Mouse (Mus musculus): ENCODE results near the gene Ear14. TPM values are rescaled to one million over a fixed set of nuclear protein-coding genes. Genes with fewer than 3 reads are reported as not detected.
A peak's percentile ranks its signal among the peaks of the same experiment; 100 is the strongest.
"Not testable (repeated sequence)": the region's sequence is repeated elsewhere in the genome, so short reads cannot be mapped to it uniquely, and the experiment has no call there.

Ear14 gene
- not detected in 2 replicates for polyA plus RNA-seq (2015; fragmentation: Nextera tagmentation; extraction: Ambion mirVana)

DNA sequence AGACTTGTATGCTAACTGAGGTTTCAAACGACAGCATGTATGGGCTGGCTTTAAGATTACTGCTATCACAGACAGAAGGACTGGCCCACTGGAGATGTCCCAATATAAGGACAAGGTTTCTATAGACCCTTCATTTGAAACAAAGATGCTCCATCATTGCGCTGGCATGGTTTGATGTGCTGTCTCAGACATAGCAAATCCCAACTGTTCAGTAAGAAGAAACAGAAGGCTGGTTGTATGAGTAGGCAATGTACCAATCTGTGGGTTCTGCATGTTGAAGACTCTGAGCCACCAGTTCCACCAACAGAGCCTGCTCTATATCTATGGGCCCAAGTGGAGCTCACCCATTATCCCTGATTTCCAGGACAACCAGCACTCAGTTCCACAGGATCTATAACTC, at the start of gene Ear14:
Ear14 (plus strand) TSS at position 277 of the 400 bp plus-strand sequence.
- WGBS = 92% methylated on average over 2 of the region's 2 CpGs
- no peak for ATAC-seq
- H3K4me3 ChIP-seq = no peak within 1 kb of the TSS

DNA sequence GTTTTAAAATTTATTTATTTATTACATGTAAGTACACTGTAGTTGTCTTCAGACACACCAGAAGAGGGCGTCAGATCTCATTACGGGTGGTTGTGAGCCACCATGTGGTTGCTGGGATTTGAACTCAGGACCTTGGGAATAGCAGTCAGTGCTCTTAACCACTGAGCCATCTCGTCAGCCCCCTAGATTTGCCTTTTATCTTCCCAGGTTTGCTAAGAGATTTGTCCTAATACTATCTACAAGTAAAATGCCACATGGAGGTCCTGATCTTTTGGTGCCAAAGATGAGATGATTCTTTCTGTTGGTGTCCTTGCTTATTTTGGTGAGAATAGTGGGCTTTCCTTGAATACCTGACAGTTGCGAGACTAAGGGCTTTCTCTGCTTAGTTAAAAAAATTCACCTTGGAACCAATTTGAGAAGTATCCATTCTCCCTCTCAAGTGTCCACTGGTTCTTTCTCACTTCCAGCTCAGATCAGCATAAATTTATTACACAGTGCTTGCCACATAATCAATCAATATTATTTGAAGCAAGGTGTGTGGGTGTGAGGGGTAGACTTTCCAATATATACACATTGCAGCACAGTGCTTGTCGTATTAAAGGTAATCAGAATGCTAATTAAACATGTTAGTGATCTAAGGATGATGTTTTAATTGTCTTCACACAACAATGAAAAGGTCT, 47.0 kb upstream of the Ear14 start:
- Histone ChIP-seq H3K4me2 (no peak overlapping the region), H3K9me3 (replicated peaks) (no peaks in the 10 kb centered on the region), H3K9ac (no peak overlapping the region), H3K27me3 (no peaks in the 10 kb centered on the region), H3K4me3 (no peak overlapping the region), H3K27ac (no peak overlapping the region), H3K4me1 (no peaks in the 10 kb centered on the region), H3K36me3 (ENCODE audit: poor library complexity, severe bottlenecking) (no peaks in the 10 kb centered on the region)
- no peak for ATAC-seq
- 85% methylated on average over 5 of the region's 5 CpGs for WGBS

More for the DNA sequence above, at the start of gene Ear14:
- Histone ChIP-seq H3K27ac (no peak within 1 kb of the TSS), H3K4me2 (no peak within 1 kb of the TSS), H3K4me1 (no peaks in the 10 kb centered on the region), H3K27me3 (no peaks in the 10 kb centered on the region), H3K9ac (no peak within 1 kb of the TSS), H3K36me3 (ENCODE audit: poor library complexity, severe bottlenecking) (no peaks in the 10 kb centered on the region), H3K9me3 (replicated peaks) (no peaks in the 10 kb centered on the region)

GRCm38 (mm10) chr14:51156736-51157068, 46.5 kb upstream of the Ear14 start:
- Histone ChIP-seq H3K4me2 (no peak overlapping the region), H3K9ac (no peak overlapping the region), H3K27ac (no peak overlapping the region), H3K4me3 (no peak overlapping the region), H3K36me3 (ENCODE audit: poor library complexity, severe bottlenecking) (no peaks in the 10 kb centered on the region), H3K27me3 (no peaks in the 10 kb centered on the region), H3K4me1 (no peaks in the 10 kb centered on the region), H3K9me3 (replicated peaks) (no peaks in the 10 kb centered on the region)
- WGBS = 80% methylated on average over 4 of the region's 4 CpGs
- ATAC-seq = no peak

- no peak for ATAC-seq
- Histone ChIP-seq H3K9me3 (replicated peaks) (no peaks in the 10 kb centered on the region), H3K4me3 (no peak overlapping the region), H3K27ac (no peak overlapping the region), H3K9ac (no peak overlapping the region), H3K27me3 (no peaks in the 10 kb centered on the region), H3K4me2 (no peak overlapping the region), H3K4me1 (no peaks in the 10 kb centered on the region), H3K36me3 (ENCODE audit: poor library complexity, severe bottlenecking) (no peaks in the 10 kb centered on the region)
- WGBS = 93% methylated on average over 1 of the region's 1 CpGs
These were observed 46.1 kb upstream of the Ear14 start for GRCm38 (mm10) chr14:51157072-51157471.

DNA sequence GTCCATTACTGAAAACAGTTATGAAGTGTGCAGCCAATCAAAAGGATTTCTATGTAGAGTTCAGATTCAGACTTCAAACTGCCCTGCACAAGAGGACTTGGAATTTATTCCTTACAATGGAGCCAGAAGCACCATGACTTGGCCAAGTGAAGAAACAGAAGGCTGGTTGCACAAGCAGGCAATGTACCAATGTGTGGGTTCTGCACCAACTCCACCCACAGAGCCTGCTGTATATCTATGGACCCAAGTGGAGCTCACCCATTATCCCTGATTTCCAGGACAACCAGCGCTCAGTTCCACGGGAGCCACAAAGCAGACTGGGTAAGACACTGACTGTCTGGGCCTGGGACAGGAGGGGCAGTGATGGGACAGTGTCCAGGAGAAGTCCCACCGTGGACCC, 41.2 kb upstream of the Ear14 start, which contains the start of gene Rnase2b:
Rnase2b (plus strand) TSS at position 285 of the 400 bp plus-strand sequence.
- not testable (repeated sequence) for H3K9me3 ChIP-seq (replicated peaks); H3K27ac ChIP-seq; ATAC-seq; H3K36me3 ChIP-seq (ENCODE audit: poor library complexity, severe bottlenecking); H3K4me3 ChIP-seq; H3K9ac ChIP-seq; H3K4me1 ChIP-seq; H3K4me2 ChIP-seq; H3K27me3 ChIP-seq
- WGBS = 95% methylated on average over 3 of the region's 3 CpGs

DNA sequence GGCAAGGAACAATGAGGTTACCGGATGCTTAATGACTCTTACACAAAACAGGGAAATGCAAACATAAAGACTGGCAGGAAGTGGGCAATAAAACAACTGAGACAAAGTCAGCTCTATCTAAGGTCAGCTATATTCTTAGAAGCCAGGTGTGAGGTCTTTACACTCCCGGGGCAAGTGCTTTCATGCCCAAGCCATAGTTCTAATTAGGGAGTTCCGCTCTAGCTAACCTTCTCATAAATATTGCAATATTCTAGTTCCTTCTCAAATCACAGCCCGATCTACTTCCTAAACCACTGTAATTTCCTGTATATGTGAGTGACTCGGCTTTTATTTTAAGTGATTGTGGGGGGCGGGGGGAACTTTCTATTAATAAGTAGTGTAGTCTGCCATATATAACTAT, 39.9 kb upstream of the Ear14 start:
- H3K4me2 ChIP-seq; H3K9me3 ChIP-seq (replicated peaks); H3K27me3 ChIP-seq; H3K4me3 ChIP-seq; H3K27ac ChIP-seq; H3K9ac ChIP-seq; ATAC-seq; H3K36me3 ChIP-seq (ENCODE audit: poor library complexity, severe bottlenecking); H3K4me1 ChIP-seq: not testable (repeated sequence)
- WGBS = 91% methylated on average over 6 of the region's 6 CpGs

GRCm38 (mm10) chr14:51165435-51165834, 37.8 kb upstream of the Ear14 start:
- Histone ChIP-seq H3K36me3 (ENCODE audit: poor library complexity, severe bottlenecking) (no peaks in the 10 kb centered on the region), H3K9ac (no peak overlapping the region), H3K4me1 (no peaks in the 10 kb centered on the region), H3K4me3 (no peak overlapping the region), H3K9me3 (replicated peaks) (no peaks in the 10 kb centered on the region), H3K27ac (no peak overlapping the region), H3K27me3 (no peaks in the 10 kb centered on the region), H3K4me2 (no peak overlapping the region)
- ATAC-seq = no peak
- WGBS = 91% methylated on average over 1 of the region's 1 CpGs

- Histone ChIP-seq H3K27me3 (no peaks in the 10 kb centered on the region), H3K36me3 (ENCODE audit: poor library complexity, severe bottlenecking) (no peaks in the 10 kb centered on the region), H3K4me3 (no peak overlapping the region), H3K4me2 (no peak overlapping the region), H3K27ac (no peak overlapping the region), H3K9ac (no peak overlapping the region), H3K4me1 (no peaks in the 10 kb centered on the region), H3K9me3 (replicated peaks) (no peaks in the 10 kb centered on the region)
- no peak for ATAC-seq
These were observed 37.1 kb upstream of the Ear14 start for GRCm38 (mm10) chr14:51166068-51166467.

DNA sequence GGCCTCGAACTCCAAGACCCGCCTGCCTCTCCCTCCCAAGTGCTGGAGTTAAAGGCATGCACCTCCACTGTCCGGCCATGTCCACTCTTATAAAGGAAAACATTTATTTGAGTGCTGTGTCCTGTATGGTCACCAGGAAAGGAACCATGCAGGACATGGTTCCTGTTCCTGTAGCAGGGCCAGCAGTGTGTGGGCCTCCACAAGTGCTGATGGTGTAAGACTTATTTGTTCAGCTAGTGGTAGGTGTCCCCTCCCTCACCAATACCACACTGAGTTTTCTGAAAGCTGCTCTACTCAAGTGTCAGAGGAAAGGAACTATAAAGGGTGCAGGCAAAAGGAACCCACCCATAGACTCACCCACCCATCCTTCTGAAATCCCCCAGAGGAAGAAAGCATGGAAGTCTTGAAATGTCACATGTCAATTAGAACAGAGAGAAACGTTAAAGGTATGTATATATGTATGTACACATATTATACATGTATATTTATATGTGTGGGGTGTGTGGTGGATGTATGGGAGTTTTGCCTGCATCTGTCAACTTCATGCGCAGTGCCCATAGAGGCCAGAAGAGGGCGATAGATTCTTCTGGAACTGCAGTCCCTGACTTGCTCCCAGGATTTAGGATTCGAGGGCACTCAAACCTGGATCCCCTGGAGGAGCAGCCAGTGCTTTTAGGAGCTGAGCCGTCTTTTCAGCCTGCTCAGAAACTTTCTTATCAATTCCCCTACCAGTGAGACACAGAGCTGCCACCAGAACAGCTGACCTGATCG, 30.9 kb upstream of the Ear14 start:
- peak; percentile 13; the same call in 1 of the 2 replicates for ATAC-seq
- not testable (repeated sequence) for H3K9ac ChIP-seq
- WGBS = 35% methylated on average over 9 of the region's 9 CpGs

GRCm38 (mm10) chr14:51172947-51173346, 30.2 kb upstream of the Ear14 start:
- H3K4me1 ChIP-seq; H3K36me3 ChIP-seq (ENCODE audit: poor library complexity, severe bottlenecking); H3K4me3 ChIP-seq; H3K27me3 ChIP-seq; H3K4me2 ChIP-seq; H3K9ac ChIP-seq; ATAC-seq; H3K27ac ChIP-seq; H3K9me3 ChIP-seq (replicated peaks): not testable (repeated sequence)
- 37% methylated on average over 4 of the region's 4 CpGs for WGBS

More for the DNA sequence above, 30.9 kb upstream of the Ear14 start:
- not testable (repeated sequence) for H3K4me3 ChIP-seq; H3K9me3 ChIP-seq (replicated peaks); H3K27ac ChIP-seq; H3K36me3 ChIP-seq (ENCODE audit: poor library complexity, severe bottlenecking); H3K27me3 ChIP-seq; H3K4me2 ChIP-seq; H3K4me1 ChIP-seq

GRCm38 (mm10) chr14:51173843-51174242, 29.3 kb upstream of the Ear14 start:
- no peak for ATAC-seq
- WGBS = 55% methylated on average over 4 of the region's 4 CpGs

DNA sequence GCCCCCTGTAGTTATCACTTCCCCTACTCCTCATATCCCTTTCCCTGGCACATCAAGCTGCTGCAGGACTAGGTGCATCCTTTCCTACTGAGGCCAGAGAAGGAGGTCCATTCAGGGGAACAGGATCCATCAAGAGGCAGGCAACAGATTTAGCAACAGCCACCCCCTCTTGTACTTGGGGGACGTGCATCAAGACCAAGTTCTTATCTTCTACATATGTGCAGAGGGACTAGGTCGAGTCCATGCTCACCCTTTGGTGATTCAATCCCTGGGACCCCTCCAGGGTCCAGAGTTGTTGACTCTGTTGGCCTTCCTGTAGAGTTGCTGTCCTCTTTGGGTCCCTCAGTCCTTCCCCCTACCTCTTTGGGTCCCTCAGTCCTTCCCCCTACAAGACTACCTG, 22.1 kb upstream of the Ear14 start:
- not testable (repeated sequence) for H3K9me3 ChIP-seq (replicated peaks); H3K4me1 ChIP-seq; H3K4me2 ChIP-seq; H3K4me3 ChIP-seq; H3K9ac ChIP-seq; ATAC-seq; H3K36me3 ChIP-seq (ENCODE audit: poor library complexity, severe bottlenecking); H3K27me3 ChIP-seq; H3K27ac ChIP-seq
- WGBS = 83% methylated on average over 2 of the region's 2 CpGs

More at GRCm38 (mm10) chr14:51173843-51174242, 29.3 kb upstream of the Ear14 start:
- Histone ChIP-seq H3K4me1 (no peaks in the 10 kb centered on the region), H3K9me3 (replicated peaks) (no peaks in the 10 kb centered on the region), H3K36me3 (ENCODE audit: poor library complexity, severe bottlenecking) (no peaks in the 10 kb centered on the region), H3K27me3 (no peaks in the 10 kb centered on the region), H3K27ac (no peak overlapping the region), H3K9ac (no peak overlapping the region), H3K4me2 (no peak overlapping the region), H3K4me3 (no peak overlapping the region)

Measured in forebrain, embryonic 13.5 days (tissue).